In the genomic region with DNA sequence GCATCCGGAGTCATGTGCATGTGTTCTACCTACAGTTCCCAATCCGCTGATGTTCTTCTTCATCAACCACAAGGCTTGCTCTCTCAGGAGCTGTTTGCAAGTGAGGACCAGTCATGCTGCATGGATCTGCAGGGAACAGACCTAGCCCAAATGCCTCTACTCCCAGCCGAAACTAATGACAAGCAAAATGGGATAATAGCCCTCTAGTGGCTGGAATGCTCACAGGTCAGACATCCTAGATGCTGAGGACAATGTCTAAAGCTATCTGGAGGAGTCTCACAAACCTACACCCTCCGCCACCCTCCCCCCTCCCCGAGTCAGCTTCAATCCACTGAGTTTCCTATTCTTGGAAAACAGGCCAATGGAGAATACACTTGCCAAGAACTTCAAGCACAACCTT, we compare ENCODE assay signal across 10 mouse cellular contexts.
A peak's percentile ranks its signal among the peaks of the same experiment; 100 is the strongest.
DNase-seq lines count a peak whose midpoint lies in the region; ATAC-seq and TF ChIP-seq lines count a peak whose summit lies in the region.
"Had no signal": no experiment of that assay in that cellular context is flagged by ENCODE, and none has a peak within 500 bp of the region (broad histone marks: within the 10 kb centered on the region; RNA-seq: fewer than 3 reads in every experiment).

No protein-coding gene starts in this region.

- ATAC-seq in forebrain, embryonic 14.5 days: no peak
- ATAC-seq in neural tube, embryonic 11.5 days (ENCODE audit: insufficient read depth, low FRiP score, low TSS enrichment): no peak

- no peak overlapping the region for H3K4me2 ChIP-seq in forebrain, embryonic 14.5 days (ENCODE audit: low read length)
- no peak overlapping the region for H3K4me2 ChIP-seq in neural tube, embryonic 11.5 days (ENCODE audit: low read depth)

- peak; percentile 39 for TF ChIP-seq CTCF in left cerebral cortex, adult 2 months (IDR thresholded peaks at IDR 0.05)

- H3K36me3 ChIP-seq in forebrain, embryonic 14.5 days (ENCODE audit: control insufficient read depth, insufficient read depth, low read length): no peaks in the 10 kb centered on the region
- H3K36me3 ChIP-seq in neural tube, embryonic 11.5 days (ENCODE audit: control insufficient read depth, insufficient read depth, low read length): no peaks in the 10 kb centered on the region

- 24% methylated on average over 5 of the region's 5 CpGs for WGBS in forebrain, embryonic 14.5 days
- 40% methylated on average over 5 of the region's 5 CpGs for WGBS in neural tube, embryonic 11.5 days

- H3K4me3 ChIP-seq in left cerebral cortex, adult 2 months: no peak overlapping the region
- H3K4me3 ChIP-seq in forebrain, embryonic 14.5 days (ENCODE audit: low read depth, low read length): no peak overlapping the region
- H3K4me3 ChIP-seq in neural tube, embryonic 11.5 days (ENCODE audit: low read depth, low read length): no peak overlapping the region
- H3K4me3 ChIP-seq: erythroblast, embryonic 14.5 days had no signal

- H3K9ac ChIP-seq in forebrain, embryonic 14.5 days (ENCODE audit: low read length): no peak overlapping the region
- H3K9ac ChIP-seq in neural tube, embryonic 11.5 days (ENCODE audit: low read length): no peak overlapping the region

- intact Hi-C loops in left cerebral cortex, adult 2 months (cut with DNase I): no loop called here

- no peaks in the 10 kb centered on the region for H3K27me3 ChIP-seq in forebrain, embryonic 14.5 days (replicated peaks; ENCODE audit: control insufficient read depth, insufficient read depth, low read length)
- H3K27me3 ChIP-seq in neural tube, embryonic 11.5 days (ENCODE audit: control insufficient read depth, insufficient read depth, low read length): no peaks in the 10 kb centered on the region

- H3K9me3 ChIP-seq in forebrain, embryonic 14.5 days (replicated peaks; ENCODE audit: control insufficient read depth, low read length): no peaks in the 10 kb centered on the region
- no peaks in the 10 kb centered on the region for H3K9me3 ChIP-seq in neural tube, embryonic 11.5 days (ENCODE audit: control insufficient read depth, low read length)

- H3K4me1 ChIP-seq in forebrain, embryonic 14.5 days (ENCODE audit: control insufficient read depth, insufficient read depth, low read length): no peaks in the 10 kb centered on the region
- H3K4me1 ChIP-seq in neural tube, embryonic 11.5 days (ENCODE audit: control insufficient read depth, insufficient read depth, low read length): no peaks in the 10 kb centered on the region

- H3K27ac ChIP-seq in left cerebral cortex, adult 2 months: no peak overlapping the region
- no peak overlapping the region for H3K27ac ChIP-seq in forebrain, embryonic 14.5 days (ENCODE audit: low read depth, low read length)
- no peak overlapping the region for H3K27ac ChIP-seq in neural tube, embryonic 11.5 days (ENCODE audit: low read depth, low read length)

- peak; percentile 19 for DNase-seq in cerebellum, adult 9-10 months
- DNase-seq in cerebellum, postnatal 4 days (ENCODE audit: low spot score in 2 of 2): no peak
- no peak for DNase-seq in left cerebral cortex, adult 2 months (ENCODE audit: extremely low spot score in 1 of 2, low spot score in 2 of 2)
- no peak for DNase-seq in left cerebral cortex, adult 11 months (ENCODE audit: low spot score)
- peak; percentile 58 for DNase-seq in forebrain, embryonic 14.5 days (ENCODE audit: low spot score)
- DNase-seq in neural tube, embryonic 11.5 days (ENCODE audit: low spot score): peak; percentile 40
- DNase-seq in layer of hippocampus, adult 8-10 months (ENCODE audit: low spot score in 2 of 2): no peak
- no peak for DNase-seq in heart, adult 8-10 months (ENCODE audit: low spot score)
- DNase-seq: adrenal gland, postnatal 14 days had no signal

Comparison
In these comparisons a context has a peak if more than half of its experiments do, and no peak if none do; other contexts are left out.
1. DNase-seq: peak in cerebellum, adult 9-10 months (single experiment), forebrain, embryonic 14.5 days (single experiment) and neural tube, embryonic 11.5 days (single experiment); none in cerebellum, postnatal 4 days (0 of 2), left cerebral cortex, adult 2 months (0 of 2), left cerebral cortex, adult 11 months (single experiment), layer of hippocampus, adult 8-10 months (0 of 2) and heart, adult 8-10 months (single experiment).